Mouse (Mus musculus) skeletal muscle tissue, adult 2 months (tissue): ENCODE data around the gene Lrrc74a.

ENCODE experiments used
- DNase-seq: peaks from one replicate; pipeline ENCODE4 v3.0.0-alpha.2; 2012; ENCODE audit warnings: low read depth, low spot score

The Lrrc74a gene

GRCm38 (mm10) chr12:86719961-86720639, 14.1 kb upstream of the Lrrc74a start:
- no peak for DNase-seq

- peak; percentile 17 for DNase-seq
Measured at GRCm38 (mm10) chr12:86721453-86721852, 12.7 kb upstream of the Lrrc74a start.

- DNase-seq: no peak
Measured at GRCm38 (mm10) chr12:86724300-86724699, 9.9 kb upstream of the Lrrc74a start.

- no peak for DNase-seq
Measured at GRCm38 (mm10) chr12:86725706-86726105, 8.5 kb upstream of the Lrrc74a start.

- DNase-seq: peak; percentile 91
Measured at GRCm38 (mm10) chr12:86726120-86726640, 8.0 kb upstream of the Lrrc74a start, which contains the start of gene Angel1. Gene Angel1 (minus strand): TSS chr12:86726460.

- DNase-seq: no peak
Measured at GRCm38 (mm10) chr12:86761036-86761435, 26.9 kb downstream of the Lrrc74a start.

GRCm38 (mm10) chr12:86764060-86764459, 29.9 kb downstream of the Lrrc74a start:
- DNase-seq: no peak

- DNase-seq: no peak
Measured at GRCm38 (mm10) chr12:86766467-86766866, 32.3 kb downstream of the Lrrc74a start.

GRCm38 (mm10) chr12:86767868-86768631, 33.9 kb downstream of the Lrrc74a start:
- DNase-seq: no peak

- peak; percentile 68 for DNase-seq
Measured at GRCm38 (mm10) chr12:86768986-86769580, 34.9 kb downstream of the Lrrc74a start.

- DNase-seq: no peak
Measured at GRCm38 (mm10) chr12:86769819-86770218, 35.6 kb downstream of the Lrrc74a start.

GRCm38 (mm10) chr12:86770261-86770670, 36.1 kb downstream of the Lrrc74a start:
- peak; percentile 84 for DNase-seq

- DNase-seq: no peak
Measured at GRCm38 (mm10) chr12:86770927-86771326, 36.8 kb downstream of the Lrrc74a start.

GRCm38 (mm10) chr12:86771823-86772427, 37.8 kb downstream of the Lrrc74a start:
- peak; percentile 90 for DNase-seq

GRCm38 (mm10) chr12:86772551-86772950, 38.4 kb downstream of the Lrrc74a start:
- DNase-seq: no peak

GRCm38 (mm10) chr12:86775561-86776280, 41.6 kb downstream of the Lrrc74a start:
- DNase-seq: peak; percentile 84

GRCm38 (mm10) chr12:86776341-86776860, 42.2 kb downstream of the Lrrc74a start:
- no peak for DNase-seq

- no peak for DNase-seq
Measured at GRCm38 (mm10) chr12:86778531-86778930, 44.4 kb downstream of the Lrrc74a start.

- DNase-seq: no peak
Measured at GRCm38 (mm10) chr12:86779206-86779989, 45.2 kb downstream of the Lrrc74a start.

- no peak for DNase-seq
Measured at GRCm38 (mm10) chr12:86781654-86782202, 47.6 kb downstream of the Lrrc74a start.
